Mouse (Mus musculus) hindbrain, embryonic 10.5 days (tissue): ENCODE measurements around the gene Mrpl23. TPM values are rescaled to one million over a fixed set of nuclear protein-coding genes. Genes with fewer than 3 reads are reported as not detected.

Source experiments
- DNase-seq: peaks from one replicate; pipeline ENCODE4 v3.0.0-alpha.2; 2017; ENCODE audit warnings: low spot score
- H3K27ac ChIP-seq: fragments of 300-500 bp; sonication (generic); 2 replicates; pipeline ENCODE4 v1.5.1; 2016; ENCODE audit warnings: mild to moderate bottlenecking, moderate library complexity
- H3K27me3 ChIP-seq: fragments of 300-500 bp; sonication (generic); 2 replicates; pipeline ENCODE4 v1.6.1; 2016; ENCODE audit warnings: mild to moderate bottlenecking; ENCODE audit not compliant: poor library complexity, insufficient read depth, severe bottlenecking
- H3K36me3 ChIP-seq: fragments of 300-500 bp; sonication (generic); 2 replicates; pipeline ENCODE4 v1.6.1; 2016; ENCODE audit warnings: mild to moderate bottlenecking, moderate library complexity
- H3K4me1 ChIP-seq: fragments of 300-500 bp; sonication (generic); replicated peaks from 2 replicates; pipeline ENCODE4 v1.6.1; 2016; ENCODE audit warnings: mild to moderate bottlenecking
- H3K4me3 ChIP-seq: fragments of 300-500 bp; sonication (generic); 2 replicates; pipeline ENCODE4 v1.5.1; 2016; ENCODE audit warnings: mild to moderate bottlenecking, moderate library complexity
- H3K9me3 ChIP-seq: fragments of 300-500 bp; sonication (generic); 2 replicates; pipeline ENCODE4 v1.6.1; 2016; ENCODE audit warnings: mild to moderate bottlenecking, moderate library complexity
- WGBS: fragments of 180-500 bp; shearing (Covaris S2); methylation state at CpG from one replicate; pipeline ENCODE4 v1.1.7; 2016; 5-methylcytosine and 5-hydroxymethylcytosine counted together
- polyA plus RNA-seq: library from polyadenylated mRNA; unstranded; fragments of >200 nt; fragmentation: Nextera tagmentation; extraction: Ambion mirVana; gene quantifications from 2 replicates; pipeline ENCODE4 v1.2.1, GENCODE M21; 2016

Gene Mrpl23
- polyA plus RNA-seq, 1 experiment from 2014 or later = 17.7 TPM

DNA sequence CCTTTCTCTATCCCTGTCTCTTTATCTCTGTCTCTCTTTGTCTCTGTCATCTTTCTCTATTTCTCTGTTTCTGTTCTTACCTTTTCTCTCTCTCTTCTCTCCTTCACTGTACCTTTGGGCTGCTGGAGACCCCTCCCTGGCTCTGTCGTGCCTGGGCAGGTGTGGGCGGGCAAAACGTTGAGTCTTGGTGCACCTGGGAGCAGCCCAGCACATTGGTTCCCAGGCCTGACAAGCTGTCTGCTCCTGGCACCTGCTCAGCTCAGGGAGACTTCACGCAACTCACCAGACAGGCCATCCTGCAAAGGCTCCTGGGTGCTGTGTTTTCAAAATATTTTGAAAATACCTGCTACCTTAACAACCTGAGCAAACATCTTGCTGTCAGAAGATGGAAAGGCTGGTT is 29.3 kb upstream of the Mrpl23 start:
- H3K27ac ChIP-seq = no peak overlapping the region
- H3K9me3 ChIP-seq = no peaks in the 10 kb centered on the region
- H3K36me3 ChIP-seq = no peaks in the 10 kb centered on the region
- H3K4me3 ChIP-seq = no peak overlapping the region
- no peak for DNase-seq
- H3K4me1 ChIP-seq = peaks cover 46% of the 10 kb centered on the region
- 81% methylated on average over 4 of the region's 4 CpGs for WGBS
- H3K27me3 ChIP-seq = no peaks in the 10 kb centered on the region

DNA sequence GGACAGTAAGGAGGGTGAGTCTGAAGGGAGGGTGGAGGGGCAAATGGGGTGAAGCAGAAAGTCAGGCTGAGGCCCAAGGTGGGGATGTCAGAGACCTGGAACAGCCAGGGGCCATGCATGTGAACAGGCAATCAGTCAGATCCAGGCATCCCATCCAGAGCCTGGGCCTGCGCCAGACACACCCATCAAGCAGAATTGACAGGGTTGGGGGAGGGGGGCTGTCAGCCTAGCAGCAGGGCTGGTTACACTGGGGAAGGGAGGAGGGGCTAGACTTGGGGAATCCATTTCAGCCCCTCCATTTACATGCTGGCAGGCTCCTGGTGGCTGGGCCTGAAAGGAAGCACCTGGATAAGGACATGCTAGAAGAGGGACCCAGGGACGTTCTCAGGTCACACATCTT is 26.5 kb upstream of the Mrpl23 start:
- DNase-seq = peak; percentile 58
- H3K27ac ChIP-seq = peak overlapping the region; percentile 81
- no peaks in the 10 kb centered on the region for H3K27me3 ChIP-seq
- peaks cover 59% of the 10 kb centered on the region for H3K4me1 ChIP-seq
- no peak overlapping the region for H3K4me3 ChIP-seq
- no peaks in the 10 kb centered on the region for H3K36me3 ChIP-seq
- 19% methylated on average over 2 of the region's 2 CpGs for WGBS
- H3K9me3 ChIP-seq = no peaks in the 10 kb centered on the region

DNA sequence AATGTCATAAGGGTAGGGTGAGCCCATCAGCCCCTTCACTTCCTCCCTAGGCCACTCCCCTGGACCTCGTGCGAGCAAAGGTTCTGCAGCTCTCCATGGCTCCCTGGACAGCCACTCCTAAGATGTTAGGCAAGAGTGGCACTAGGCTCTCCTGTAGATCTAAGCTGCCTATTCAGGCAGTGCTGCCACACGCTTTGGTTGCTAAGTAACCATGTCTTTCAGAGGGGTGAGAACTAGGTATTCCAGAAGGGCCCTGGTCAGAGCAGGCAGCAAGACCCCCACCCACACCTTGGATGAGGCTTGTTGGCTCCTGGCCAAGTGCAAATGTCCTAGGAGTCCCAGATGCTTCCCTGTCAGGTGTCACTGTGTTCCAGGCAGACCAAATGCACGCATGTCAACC is 26.0 kb upstream of the Mrpl23 start:
- H3K27me3 ChIP-seq = no peaks in the 10 kb centered on the region
- no peak for DNase-seq
- H3K36me3 ChIP-seq = no peaks in the 10 kb centered on the region
- 31% methylated on average over 4 of the region's 4 CpGs for WGBS
- H3K4me1 ChIP-seq = peaks cover 62% of the 10 kb centered on the region
- H3K9me3 ChIP-seq = no peaks in the 10 kb centered on the region
- H3K27ac ChIP-seq = peak overlapping the region; percentile 81
- H3K4me3 ChIP-seq = no peak overlapping the region

DNA sequence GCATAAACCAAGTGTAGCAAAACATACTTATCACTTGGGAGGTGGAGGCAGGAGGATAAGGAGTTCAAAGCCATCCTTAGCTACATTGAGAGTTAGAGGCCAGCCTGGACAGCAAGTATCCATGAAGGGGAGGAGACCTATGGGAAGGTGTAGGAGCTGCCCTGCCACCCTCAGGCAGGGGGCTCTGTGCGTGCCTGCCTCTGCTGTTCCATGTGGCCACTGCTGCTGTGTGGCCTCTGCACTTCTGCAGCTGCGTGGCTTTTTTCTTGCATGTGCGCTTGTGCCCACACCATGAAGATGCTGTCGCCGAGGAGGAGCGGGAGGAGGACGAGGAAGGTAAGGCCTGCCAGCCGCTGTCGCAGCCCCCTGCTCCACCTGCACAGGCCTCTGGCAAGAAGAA is 25.0 kb upstream of the Mrpl23 start:
- Histone ChIP-seq H3K27ac (peak overlapping the region; percentile 81), H3K4me1 (peaks cover 62% of the 10 kb centered on the region), H3K27me3 (no peaks in the 10 kb centered on the region), H3K4me3 (no peak overlapping the region), H3K36me3 (no peaks in the 10 kb centered on the region), H3K9me3 (no peaks in the 10 kb centered on the region)
- DNase-seq = no peak
- WGBS = 89% methylated on average over 9 of the region's 9 CpGs

DNA sequence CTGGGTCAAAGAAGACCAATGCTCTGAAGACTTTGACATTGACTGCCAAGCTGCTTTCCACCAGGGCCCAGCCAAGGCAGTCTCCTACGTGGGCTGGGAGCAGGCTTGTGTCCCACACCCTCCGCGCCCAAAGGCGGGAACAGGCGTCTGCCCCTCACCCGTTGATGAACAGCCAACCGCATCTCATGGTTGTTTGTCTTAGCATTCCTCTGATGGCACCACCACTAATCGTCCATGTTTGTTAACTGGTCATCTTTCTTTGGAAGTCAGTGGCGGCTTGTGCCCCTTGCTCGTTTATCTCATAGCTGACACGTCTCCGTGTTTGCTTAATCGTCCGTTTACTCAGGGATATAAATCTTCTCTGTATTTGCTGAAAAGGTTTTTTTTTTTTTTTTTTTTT is 23.0 kb upstream of the Mrpl23 start:
- Histone ChIP-seq H3K27ac (peak overlapping the region; percentile 90), H3K27me3 (0 out of 2 replicates have a peak, but pooled peaks cover 6% of the 10 kb centered on the region), H3K4me3 (no peak overlapping the region), H3K36me3 (no peaks in the 10 kb centered on the region), H3K4me1 (peaks cover 59% of the 10 kb centered on the region), H3K9me3 (no peaks in the 10 kb centered on the region)
- WGBS = 41% methylated on average over 14 of the region's 14 CpGs
- no peak for DNase-seq

DNA sequence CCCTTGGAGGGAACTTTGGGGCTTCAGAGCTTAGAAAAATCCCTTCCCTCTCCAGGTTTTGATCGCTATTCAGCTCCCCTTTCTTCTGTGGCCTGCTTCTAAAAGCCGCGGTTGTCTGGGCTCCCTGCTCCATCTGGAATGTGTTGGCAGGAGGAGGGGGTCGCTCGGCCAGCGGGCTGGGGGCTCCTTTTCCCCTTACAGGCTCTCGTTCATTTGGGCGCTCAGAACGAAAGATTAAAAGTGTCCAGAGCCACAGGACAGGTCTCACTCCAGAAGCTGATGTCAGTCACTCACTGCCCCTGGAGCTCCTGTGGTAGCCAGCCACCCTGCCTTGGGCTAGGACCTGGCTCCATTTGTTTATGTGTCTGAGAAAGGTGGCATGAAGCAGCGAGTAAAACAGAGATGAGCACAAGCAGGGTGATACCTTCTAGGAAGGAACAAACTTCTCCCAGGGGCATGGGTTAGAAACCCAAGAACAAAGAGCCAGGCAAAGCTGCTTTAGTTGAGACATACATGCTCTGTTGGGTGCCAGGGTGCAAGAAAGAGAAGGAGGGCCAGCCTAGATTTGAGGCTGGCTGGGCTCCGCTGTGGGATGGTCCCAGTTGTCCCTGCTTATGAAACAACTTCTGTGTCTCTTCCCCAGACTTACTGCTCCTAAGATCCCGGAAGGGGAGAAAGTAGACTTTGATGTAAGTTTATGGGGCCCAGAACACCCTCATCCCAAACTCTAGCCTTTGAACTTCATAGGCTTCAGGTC is 22.3 kb upstream of the Mrpl23 start:
- H3K4me1 ChIP-seq = peaks cover 55% of the 10 kb centered on the region
- no peak overlapping the region for H3K4me3 ChIP-seq
- peak; percentile 70 for DNase-seq
- no peaks in the 10 kb centered on the region for H3K9me3 ChIP-seq
- 0 out of 2 replicates have a peak, but pooled peaks cover 6% of the 10 kb centered on the region for H3K27me3 ChIP-seq
- no peaks in the 10 kb centered on the region for H3K36me3 ChIP-seq
- 10% methylated on average over 12 of the region's 12 CpGs for WGBS
- peak overlapping the region; percentile 90 for H3K27ac ChIP-seq

DNA sequence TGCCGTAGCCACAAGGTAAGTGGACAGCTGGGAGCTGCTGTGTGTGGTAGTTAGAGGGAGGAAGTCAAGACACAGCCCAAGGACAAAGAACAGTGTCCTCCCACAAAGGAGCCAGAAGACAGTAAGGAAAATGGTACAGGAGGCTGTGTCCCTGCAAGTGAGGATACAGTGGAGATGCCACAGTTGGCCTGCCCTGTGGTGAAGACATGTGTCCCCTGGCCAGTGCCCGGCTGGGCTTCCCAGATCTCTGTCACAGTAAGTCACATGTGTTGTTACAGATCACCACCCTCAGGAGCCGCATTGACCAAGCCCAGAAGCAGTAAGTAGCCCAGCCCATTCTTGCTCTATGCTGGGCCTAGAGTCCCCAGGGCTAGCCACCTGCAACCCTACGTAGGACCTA is 18.4 kb upstream of the Mrpl23 start:
- Histone ChIP-seq H3K27ac (peak overlapping the region; percentile 69), H3K36me3 (no peaks in the 10 kb centered on the region), H3K9me3 (no peaks in the 10 kb centered on the region), H3K27me3 (0 out of 2 replicates have a peak, but pooled peaks cover 6% of the 10 kb centered on the region), H3K4me3 (no peak overlapping the region), H3K4me1 (peaks cover 35% of the 10 kb centered on the region)
- no peak for DNase-seq
- WGBS = 85% methylated on average over 4 of the region's 4 CpGs

DNA sequence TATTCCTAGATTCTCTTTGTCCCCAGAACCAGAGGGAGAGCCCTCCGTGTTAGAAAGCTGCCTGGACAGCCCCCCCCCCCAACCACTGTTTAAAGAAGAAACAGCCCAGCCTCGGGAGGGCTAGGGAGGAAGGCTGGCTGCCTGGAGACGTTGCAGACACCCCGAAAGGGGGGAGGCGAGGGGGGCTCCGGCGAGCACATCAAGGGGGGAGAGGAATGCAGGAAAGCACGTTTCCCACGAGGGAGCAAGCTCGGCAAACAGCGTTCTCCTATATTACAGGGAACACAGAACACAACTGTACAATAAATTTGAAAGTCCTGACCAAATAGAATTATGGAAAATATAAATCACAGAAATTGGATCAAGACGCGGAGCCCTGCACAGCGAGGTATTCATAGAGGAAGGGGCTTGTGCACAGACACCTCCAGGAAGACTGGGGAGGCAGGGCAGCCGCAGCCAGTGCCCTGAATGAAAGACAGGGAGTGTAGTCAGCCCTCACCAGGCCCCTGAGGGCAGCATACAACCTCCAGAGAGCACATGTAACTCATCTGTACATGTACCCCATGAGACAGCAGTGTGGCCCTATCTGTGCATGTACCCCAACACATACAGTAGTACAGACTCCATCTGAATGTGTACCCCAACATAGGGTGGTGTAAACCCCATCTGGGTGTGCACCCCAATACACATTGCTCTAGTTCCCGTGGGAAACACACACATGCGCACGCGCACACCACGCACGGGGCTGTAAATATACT is 16.1 kb upstream of the Mrpl23 start:
- Histone ChIP-seq H3K27ac (peak overlapping the region; percentile 86), H3K4me3 (no peak overlapping the region)
- 54% methylated on average over 21 of the region's 21 CpGs for WGBS

DNA sequence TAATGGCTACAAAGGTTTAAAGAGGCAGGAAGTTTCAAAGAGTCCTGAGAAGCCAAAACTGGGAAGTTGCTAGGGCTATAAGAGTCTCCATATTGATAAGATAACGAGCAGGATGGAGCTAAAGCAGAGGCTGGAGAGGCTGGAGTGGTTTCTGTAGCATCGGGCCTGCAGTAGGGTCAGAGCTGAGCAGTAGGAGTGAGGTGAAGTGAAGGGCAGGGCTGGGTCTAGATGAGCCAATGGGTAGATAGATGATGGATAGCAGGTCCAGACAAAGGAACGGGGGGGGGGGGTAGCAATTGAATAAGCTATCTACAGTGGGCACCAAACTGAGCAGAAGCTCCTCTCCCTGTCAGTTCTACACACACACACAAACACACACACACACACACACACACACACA is 15.0 kb upstream of the Mrpl23 start:
- H3K4me3 ChIP-seq = no peak overlapping the region
- H3K9me3 ChIP-seq = no peaks in the 10 kb centered on the region
- H3K4me1 ChIP-seq = peaks cover 18% of the 10 kb centered on the region
- no peak overlapping the region for H3K27ac ChIP-seq
- H3K36me3 ChIP-seq = no peaks in the 10 kb centered on the region
- no peak for DNase-seq
- H3K27me3 ChIP-seq = 0 out of 2 replicates have a peak, but pooled peaks cover 9% of the 10 kb centered on the region
- 89% methylated on average over 3 of the region's 3 CpGs for WGBS

More for the DNA sequence above, 16.1 kb upstream of the Mrpl23 start:
- Histone ChIP-seq H3K4me1 (peaks cover 14% of the 10 kb centered on the region), H3K9me3 (no peaks in the 10 kb centered on the region), H3K27me3 (0 out of 2 replicates have a peak, but pooled peaks cover 6% of the 10 kb centered on the region), H3K36me3 (no peaks in the 10 kb centered on the region)
- DNase-seq = no peak

DNA sequence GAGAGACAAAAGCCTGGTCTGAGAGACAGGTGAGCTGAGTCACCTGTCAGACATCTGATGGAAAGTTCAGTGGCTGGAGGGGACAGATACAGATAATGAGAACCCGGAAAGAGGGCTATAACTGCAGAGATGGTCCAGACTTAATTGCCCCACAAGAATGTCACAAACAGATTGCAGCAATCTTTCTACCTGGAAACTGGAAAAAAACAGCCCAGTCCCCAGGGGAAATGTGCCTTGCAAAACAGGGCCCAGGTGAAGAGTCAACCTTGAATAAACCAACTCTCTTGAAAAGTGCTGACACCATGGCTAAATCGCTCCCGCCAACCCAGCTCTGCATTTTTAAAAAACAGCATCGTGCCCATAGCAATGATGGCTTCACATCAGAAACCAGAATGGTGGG is 12.2 kb upstream of the Mrpl23 start:
- Histone ChIP-seq H3K9me3 (no peaks in the 10 kb centered on the region), H3K27ac (no peak overlapping the region), H3K27me3 (0 out of 2 replicates have a peak, but pooled peaks cover 4% of the 10 kb centered on the region), H3K36me3 (no peaks in the 10 kb centered on the region), H3K4me3 (no peak overlapping the region), H3K4me1 (peaks cover 45% of the 10 kb centered on the region)
- DNase-seq = no peak
- WGBS = 87% methylated on average over 4 of the region's 4 CpGs

DNA sequence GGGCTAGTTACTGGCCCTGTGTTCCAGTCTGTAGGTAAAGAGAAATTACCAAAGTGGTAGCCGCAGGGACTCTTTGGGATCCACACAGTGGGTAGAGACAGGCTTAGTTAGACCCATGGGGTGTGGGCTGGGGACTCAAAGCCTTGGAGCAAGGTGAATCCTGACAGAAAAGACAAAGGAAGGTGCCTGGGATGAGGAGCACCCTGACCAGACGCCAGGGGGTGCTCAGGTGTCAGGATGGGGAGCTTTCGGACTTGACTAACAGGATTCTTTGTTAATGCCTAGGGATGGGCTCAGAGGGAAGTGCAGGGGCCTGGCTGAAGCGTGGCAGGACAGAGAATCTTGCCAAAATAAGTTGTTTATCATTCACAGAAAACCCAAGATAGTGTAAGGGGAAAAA is 10.1 kb upstream of the Mrpl23 start:
- Histone ChIP-seq H3K4me1 (peaks cover 49% of the 10 kb centered on the region), H3K36me3 (no peaks in the 10 kb centered on the region), H3K9me3 (no peaks in the 10 kb centered on the region), H3K27ac (peak overlapping the region; percentile 81), H3K4me3 (no peak overlapping the region), H3K27me3 (0 out of 2 replicates have a peak, but pooled peaks cover 4% of the 10 kb centered on the region)
- DNase-seq = peak; percentile 60
- 20% methylated on average over 4 of the region's 4 CpGs for WGBS

DNA sequence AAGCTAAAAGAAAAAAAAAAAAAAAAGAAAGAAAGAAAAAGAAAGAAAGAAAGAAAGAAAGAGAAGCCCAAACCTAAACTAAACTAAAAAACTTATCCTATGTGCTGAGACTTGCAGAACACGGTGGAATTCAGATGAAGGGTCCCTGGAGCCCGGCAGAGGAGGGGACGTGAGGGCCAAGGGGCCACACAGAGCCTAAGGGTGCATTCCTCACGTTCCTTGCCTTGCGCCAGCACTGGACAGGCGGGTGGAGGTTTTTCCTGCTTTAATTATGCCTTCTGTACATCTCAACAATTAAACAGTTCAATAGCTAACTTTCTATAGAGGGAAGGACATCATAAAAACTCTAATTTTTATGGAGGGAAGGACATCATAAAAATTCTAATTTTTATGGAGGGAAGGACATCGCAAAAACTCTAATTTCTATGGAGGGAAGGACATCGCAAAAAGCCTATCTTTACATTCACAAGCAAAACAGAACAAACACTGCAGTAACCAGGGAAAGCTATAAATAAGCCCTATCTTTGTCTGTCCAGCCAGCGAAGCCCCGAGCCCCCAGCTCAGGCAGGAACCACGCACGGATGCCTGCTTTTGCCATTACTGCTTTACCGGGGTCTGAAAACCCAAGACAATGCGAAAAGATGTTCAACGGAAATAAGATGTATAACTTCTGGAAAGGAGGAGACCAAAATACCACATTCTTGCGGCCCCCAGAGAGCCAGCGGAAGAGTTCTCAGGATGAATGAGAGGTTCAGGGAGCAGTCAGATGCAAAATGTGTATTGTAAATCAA is 9.1 kb upstream of the Mrpl23 start:
- no peak for DNase-seq
- H3K4me3 ChIP-seq = no peak overlapping the region
- no peaks in the 10 kb centered on the region for H3K36me3 ChIP-seq

More for the DNA sequence above, 9.1 kb upstream of the Mrpl23 start:
- Histone ChIP-seq H3K9me3 (no peaks in the 10 kb centered on the region), H3K4me1 (peaks cover 54% of the 10 kb centered on the region), H3K27ac (peak overlapping the region; percentile 81), H3K27me3 (0 out of 2 replicates have a peak, but pooled peaks cover 4% of the 10 kb centered on the region)
- WGBS = 50% methylated on average over 17 of the region's 17 CpGs
